Comparison of ENCODE assay signal across 8 mouse cellular contexts in the genomic region with DNA sequence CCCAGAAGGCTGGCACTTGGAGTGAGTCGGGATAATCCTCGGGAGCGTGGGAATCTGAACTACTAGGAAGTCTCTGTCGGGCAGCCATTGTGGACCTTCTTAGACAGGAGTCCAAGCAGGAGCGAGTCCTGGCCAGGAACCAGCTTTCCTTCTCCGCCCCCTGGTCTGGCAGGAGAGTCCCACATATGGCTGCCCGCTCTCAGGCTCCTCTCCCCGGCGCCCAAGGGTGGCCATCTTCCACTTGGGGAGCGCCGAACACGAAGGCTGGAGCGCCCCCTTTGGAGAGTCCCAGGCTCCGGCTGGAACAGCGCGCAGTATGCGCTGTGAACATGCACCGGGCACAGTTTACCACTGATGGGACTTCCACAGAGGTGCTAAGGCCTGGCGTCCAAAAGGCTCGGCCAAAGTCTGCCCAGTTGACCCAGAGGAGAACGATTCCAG. TPM values are rescaled to one million over a fixed set of nuclear protein-coding genes. Genes with fewer than 3 reads are reported as not detected.
DNase-seq lines count a peak whose midpoint lies in the region; ATAC-seq and TF ChIP-seq lines count a peak whose summit lies in the region.

No protein-coding gene starts in this region.

- H3K36me3 ChIP-seq in forebrain, embryonic 16.5 days (ENCODE audit: control insufficient read depth, insufficient read depth), result no peaks in the 10 kb centered on the region

- TF ChIP-seq CTCF in layer of hippocampus, adult 2 months (conservative IDR thresholded peaks at IDR 0.05), result peak; percentile 81
- 0 out of 2 replicates have a peak, but pooled peaks have one; percentile 21 for TF ChIP-seq CTCF in lung, adult 2 months (IDR thresholded peaks at IDR 0.05; ENCODE audit: insufficient read depth, low read length)

- 0 out of 2 replicates have a peak, but pooled peaks have one; percentile 21 for TF ChIP-seq POLR2A in lung, adult 2 months (IDR thresholded peaks at IDR 0.05; ENCODE audit: borderline replicate concordance, extremely low read depth, low read depth, low read length)

- H3K27ac ChIP-seq in forebrain, embryonic 16.5 days (ENCODE audit: low read length), result peak overlapping the region; percentile 96
- peak overlapping the region; percentile 85 for H3K27ac ChIP-seq in layer of hippocampus, adult 2 months

- 0% methylated on average over 21 of the region's 21 CpGs for WGBS in forebrain, embryonic 16.5 days
- WGBS in lung, adult 2 months, result under 1% methylated on average over 21 of the region's 21 CpGs

- H3K9ac ChIP-seq in forebrain, embryonic 16.5 days (replicated peaks; ENCODE audit: low read depth, low read length), result peak overlapping the region; percentile 83

- peak overlapping the region; percentile 92 for H3K4me2 ChIP-seq in forebrain, embryonic 16.5 days (ENCODE audit: low read length)

- peak overlapping the region; percentile 60 for H3K4me3 ChIP-seq in forebrain, embryonic 16.5 days (replicated peaks; ENCODE audit: low read length)
- peak overlapping the region; percentile 90 for H3K4me3 ChIP-seq in layer of hippocampus, adult 2 months
- H3K4me3 ChIP-seq in lung, adult 2 months (replicated peaks; ENCODE audit: extremely low read depth, low read depth, low read length), result peak overlapping the region; percentile 62

- DNase-seq in MEL-GATA-1-ER (ENCODE audit: extremely low read depth, low read depth), result peak; percentile 58
- DNase-seq in cerebellum, adult 18-20 months, result peak; percentile 35 to 47
- peak; percentile 78 to 79 for DNase-seq in heart, postnatal 36 days
- DNase-seq in layer of hippocampus, adult 2 months (ENCODE audit: low spot score in 2 of 2), result peak; percentile 67 to 75
- DNase-seq in lung, adult 2 months, result peak; percentile 78
- DNase-seq in ovary, adult 18-20 months (ENCODE audit: low spot score), result peak; percentile 70
- DNase-seq in thymus, postnatal 0 days (ENCODE audit: low spot score), result peak; percentile 81

- H3K4me1 ChIP-seq in forebrain, embryonic 16.5 days (replicated peaks; ENCODE audit: control insufficient read depth, insufficient read depth, low read length), result peaks cover 55% of the 10 kb centered on the region
- no peaks in the 10 kb centered on the region for H3K4me1 ChIP-seq in lung, adult 2 months (ENCODE audit: control insufficient read depth, insufficient read depth, low read length)

- ATAC-seq in forebrain, embryonic 16.5 days, result peak; percentile 59

- intact Hi-C loops in heart, postnatal 36 days (cut with DNase I), result loop anchor here (2.0 to 5.0 kb wide), 3 partner anchors 62 to 98 kb away; partner anchors contain the start of genes Best1, Fads1 and Rab3il1

- H3K9me3 ChIP-seq in forebrain, embryonic 16.5 days (ENCODE audit: control insufficient read depth, low read length), result no peaks in the 10 kb centered on the region

- no peaks in the 10 kb centered on the region for H3K27me3 ChIP-seq in forebrain, embryonic 16.5 days (replicated peaks; ENCODE audit: control insufficient read depth, insufficient read depth, low read length)

RNA-seq across cellular contexts. Expression of gene Fads2, which starts 0.9 kb away (rescaled TPM):
- 171 and 173 TPM in 2 replicates for polyA plus RNA-seq in forebrain, embryonic 16.5 days (2015; fragmentation: Nextera tagmentation; extraction: Ambion mirVana)
- total RNA-seq in heart, postnatal 36 days (2021), result 1 to 10 TPM; 4.8 to 6.8 TPM
- 100 to 1,000 TPM; 147 to 152 TPM for total RNA-seq in layer of hippocampus, adult 2 months (2021)
- 62.3 and 87.2 TPM in 2 replicates for polyA plus RNA-seq in lung, adult 2 months (2012; rRNA removed)
- polyA plus RNA-seq in thymus, postnatal 0 days (2015; fragmentation: Nextera tagmentation; extraction: Ambion mirVana), result 27.7 and 29.0 TPM in 2 replicates

RNA-seq across cellular contexts. Expression of gene Fads3, which starts 59.3 kb away (rescaled TPM):
- 14.1 and 20.9 TPM in 2 replicates for polyA plus RNA-seq in forebrain, embryonic 16.5 days (2015; fragmentation: Nextera tagmentation; extraction: Ambion mirVana)
- total RNA-seq in heart, postnatal 36 days (2021), result 10 to 100 TPM; 37.8 to 39.8 TPM
- 10 to 100 TPM; 25.0 to 25.6 TPM for total RNA-seq in layer of hippocampus, adult 2 months (2021)
- polyA plus RNA-seq in lung, adult 2 months (2012; rRNA removed), result 283 and 341 TPM in 2 replicates
- 1.2 and 1.6 TPM in 2 replicates for polyA plus RNA-seq in thymus, postnatal 0 days (2015; fragmentation: Nextera tagmentation; extraction: Ambion mirVana)

Comparison
In these comparisons a context has a peak if more than half of its experiments do, and no peak if none do; other contexts are left out.
1. Peak in every context shown above with its lines: DNase-seq, ATAC-seq, H3K4me3 ChIP-seq and H3K27ac ChIP-seq.
2. RNA of gene Fads3, which starts 59.3 kb away (polyA plus RNA-seq): 283 to 341 TPM in lung, adult 2 months; 14.1 to 20.9 TPM in forebrain, embryonic 16.5 days and 1.2 to 1.6 TPM in thymus, postnatal 0 days; every median in the first group is over 10 times any median in the second.